Mouse (Mus musculus) thymus, postnatal 4 days (tissue): ENCODE measurements around the gene Astn2.
A peak's percentile ranks its signal among the peaks of the same experiment; 100 is the strongest.

Source experiments
- DNase-seq: peaks from one replicate; pipeline ENCODE4 v3.0.0; 2021

Astn2 gene

GRCm38 (mm10) chr4:65667030-65667610, 737.3 kb downstream of the Astn2 start:
- DNase-seq: no peak

DNA sequence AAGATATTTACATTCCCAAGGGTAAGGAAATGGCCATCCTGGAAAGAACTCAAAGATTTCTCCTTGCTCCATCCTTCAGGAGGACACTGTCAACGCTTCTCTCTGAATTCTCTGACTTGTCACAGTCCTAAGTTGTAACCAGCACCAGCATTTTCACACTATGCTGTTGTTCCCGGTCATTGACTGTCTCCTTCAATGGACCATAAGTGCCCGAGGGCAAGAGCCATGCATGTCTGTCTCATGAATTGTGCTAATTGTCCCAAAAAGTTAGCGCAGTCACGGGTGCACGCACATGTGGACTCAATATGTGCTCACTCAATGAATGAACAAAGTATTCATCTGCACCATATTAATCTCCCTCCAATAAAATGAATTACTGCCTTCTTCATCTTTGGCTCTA, 741.2 kb downstream of the Astn2 start:
- DNase-seq: no peak

- DNase-seq: peak; percentile 65
These were observed 749.7 kb downstream of the Astn2 start for GRCm38 (mm10) chr4:65654723-65655122.

DNA sequence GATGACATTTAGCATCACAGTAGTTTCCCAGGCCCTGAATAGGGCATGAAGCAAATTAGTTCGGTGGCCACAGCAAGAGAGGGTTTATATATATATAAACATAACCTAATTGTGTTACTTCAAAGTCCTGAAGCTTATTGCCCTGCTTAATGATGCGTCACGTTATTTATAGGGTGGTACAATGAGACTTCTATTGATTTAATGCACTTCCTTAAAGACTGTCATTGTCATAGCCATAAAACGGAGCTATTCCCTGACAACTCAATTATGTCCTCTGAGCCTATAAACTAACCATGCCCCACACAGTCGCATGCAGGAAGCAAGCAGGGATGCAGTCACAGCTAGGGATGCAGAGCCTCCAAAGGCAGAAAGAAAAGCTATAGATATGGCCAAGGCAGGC, 761.8 kb downstream of the Astn2 start:
- DNase-seq: no peak

DNA sequence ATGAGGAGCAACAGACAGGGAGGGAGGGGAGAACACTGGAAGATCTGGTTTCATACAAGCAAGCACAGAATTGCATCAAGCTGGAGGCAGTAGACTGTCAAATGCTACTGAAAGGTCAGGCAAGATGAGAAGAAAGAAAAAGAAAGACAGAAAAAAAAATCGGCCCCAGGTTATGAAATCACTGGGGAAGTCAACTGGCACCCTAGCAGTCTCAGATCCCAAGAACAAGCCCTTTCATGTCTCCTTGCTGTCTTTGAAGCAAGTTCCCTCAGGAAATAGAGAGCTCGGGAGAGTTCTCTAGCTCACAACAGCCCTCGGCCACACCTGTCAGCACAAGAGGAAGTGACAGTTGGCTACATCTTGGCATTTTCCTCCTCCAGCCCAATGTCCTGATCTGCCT, 766.2 kb downstream of the Astn2 start:
- no peak for DNase-seq

- DNase-seq: no peak
These were observed 784.3 kb downstream of the Astn2 start for GRCm38 (mm10) chr4:65620125-65620524.

GRCm38 (mm10) chr4:65613135-65613534, 791.3 kb downstream of the Astn2 start:
- DNase-seq: no peak

DNA sequence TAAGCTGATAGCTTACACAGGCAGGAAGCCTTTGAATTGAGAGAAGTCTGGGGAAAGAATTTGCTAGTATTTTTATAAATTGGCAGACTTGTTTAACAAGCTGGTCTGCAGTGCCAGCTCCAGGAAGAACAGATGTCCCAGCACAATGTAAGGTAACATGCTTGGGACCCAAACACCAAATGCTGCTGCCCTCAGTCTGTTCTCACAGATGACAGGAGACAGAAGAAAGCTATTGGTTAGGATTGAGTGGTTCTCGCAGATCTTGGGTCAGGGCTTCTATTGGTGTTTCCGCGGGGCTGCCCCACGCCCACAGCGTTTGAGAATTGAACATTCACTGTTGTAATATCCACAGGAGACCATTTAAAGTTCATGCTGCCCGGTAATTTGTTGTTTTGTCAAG, 793.5 kb downstream of the Astn2 start:
- DNase-seq: no peak

DNA sequence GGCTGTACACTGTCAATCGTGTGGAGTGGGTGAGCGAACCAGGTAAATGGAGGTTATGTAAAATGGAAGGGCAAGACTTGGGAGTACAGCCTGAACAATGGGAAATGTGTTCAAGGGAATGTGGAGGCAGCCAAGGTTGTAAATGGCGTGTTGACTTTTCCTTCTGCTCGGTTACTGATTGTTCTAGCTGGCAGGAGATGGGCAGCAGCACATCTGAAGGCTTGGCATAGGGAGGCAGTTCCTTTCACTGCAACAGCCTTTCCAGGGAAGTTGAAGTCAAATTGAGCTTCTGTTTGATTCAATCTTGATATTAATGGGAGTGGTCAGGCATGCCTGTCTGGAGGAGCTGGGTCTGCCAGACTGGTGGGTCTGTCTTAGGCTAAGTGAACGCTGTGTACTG, 794.1 kb downstream of the Astn2 start:
- DNase-seq: no peak

- no peak for DNase-seq
These were observed 796.3 kb downstream of the Astn2 start for GRCm38 (mm10) chr4:65608112-65608511.

- no peak for DNase-seq
These were observed 797.2 kb downstream of the Astn2 start for GRCm38 (mm10) chr4:65607184-65607631.

DNA sequence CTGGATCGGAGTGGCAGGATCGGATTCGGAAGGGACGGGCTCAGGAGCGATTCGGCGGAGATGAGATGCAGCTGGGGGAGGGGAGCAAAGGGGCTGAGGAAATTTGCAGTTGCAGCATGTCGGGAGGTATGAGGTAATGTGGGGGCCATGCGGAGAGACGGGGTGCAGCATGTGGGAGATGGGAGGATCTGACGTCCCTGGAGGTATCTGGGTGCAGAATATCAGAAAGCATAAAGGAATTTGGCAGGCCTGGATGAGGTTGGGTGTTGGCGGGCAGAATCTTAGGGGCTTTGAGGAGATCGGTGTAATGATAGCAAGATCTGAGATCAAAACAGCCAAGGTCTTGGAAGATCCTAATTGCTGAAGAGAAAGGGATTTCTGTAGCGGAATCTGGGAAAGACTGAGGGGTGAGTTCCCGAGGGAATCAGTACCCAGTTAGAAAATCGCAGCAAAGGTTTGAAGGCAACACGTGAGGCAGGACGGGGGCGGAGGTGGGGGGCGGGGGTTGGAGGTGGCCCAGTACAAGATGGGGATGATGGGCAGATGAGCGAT, 799.2 kb downstream of the Astn2 start:
- DNase-seq: no peak

- peak; percentile 100 for DNase-seq
These were observed 799.8 kb downstream of the Astn2 start, which contains the start of gene Trim32 for GRCm38 (mm10) chr4:65604504-65605150. Gene Trim32, plus strand, starts transcription at chr4:65604986.

DNA sequence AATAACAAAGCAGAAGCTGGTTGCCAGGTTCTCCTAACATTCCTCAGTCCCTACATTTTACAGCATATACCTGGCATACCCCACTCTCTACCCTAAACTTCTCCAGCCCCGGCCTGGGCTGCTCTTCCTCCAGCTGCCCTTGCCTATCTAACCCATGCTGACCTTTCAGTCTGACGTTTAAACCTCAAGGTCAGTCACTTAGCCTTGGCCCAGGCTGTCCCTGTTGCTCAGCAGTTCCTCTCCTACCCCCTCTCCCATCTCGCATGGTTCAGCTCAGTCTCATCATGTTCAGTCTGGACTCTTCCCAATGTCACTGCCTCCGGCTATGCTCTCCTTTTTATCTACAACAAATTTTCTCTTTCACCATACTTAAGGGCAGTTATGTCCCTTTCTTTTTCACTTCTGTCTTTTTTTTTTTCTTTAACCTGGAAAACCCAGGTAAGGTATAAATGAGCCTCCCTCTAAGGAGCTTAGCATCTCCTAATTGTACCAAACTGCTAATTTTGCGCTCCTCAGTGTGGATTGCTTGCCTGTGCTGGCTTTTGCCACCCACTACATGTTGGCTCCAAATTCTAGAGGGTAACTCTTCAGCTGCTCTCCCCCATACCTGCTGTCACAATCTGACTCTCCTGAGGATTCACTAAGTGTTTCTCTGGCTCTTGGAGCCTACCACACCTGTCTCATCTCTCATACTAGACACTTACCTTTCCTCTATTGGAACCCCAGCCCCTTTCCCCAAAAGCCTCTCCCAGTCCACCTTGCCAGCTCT, 809.6 kb downstream of the Astn2 start:
- no peak for DNase-seq

- DNase-seq: no peak
These were observed 814.6 kb downstream of the Astn2 start for GRCm38 (mm10) chr4:65589780-65590179.

- no peak for DNase-seq
These were observed 817.5 kb downstream of the Astn2 start for GRCm38 (mm10) chr4:65586947-65587346.

DNA sequence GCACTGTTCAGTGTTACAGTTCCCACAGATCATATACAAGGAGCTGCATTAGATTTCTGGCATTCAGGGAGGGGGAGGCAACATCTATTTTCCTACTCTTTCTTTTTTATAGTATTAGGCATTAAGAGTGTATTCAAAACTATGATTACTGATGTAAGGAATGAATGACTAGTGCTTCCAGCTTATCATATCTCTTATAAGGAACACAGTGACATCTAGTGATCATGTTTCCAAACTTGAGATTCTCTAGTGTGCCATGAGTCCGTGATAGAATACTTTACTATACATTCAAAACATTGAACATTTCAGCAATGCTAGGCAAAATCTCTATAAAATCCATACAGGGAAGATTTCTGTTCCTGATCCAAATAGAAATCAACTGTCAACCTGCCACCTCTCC, 824.2 kb downstream of the Astn2 start:
- no peak for DNase-seq

DNA sequence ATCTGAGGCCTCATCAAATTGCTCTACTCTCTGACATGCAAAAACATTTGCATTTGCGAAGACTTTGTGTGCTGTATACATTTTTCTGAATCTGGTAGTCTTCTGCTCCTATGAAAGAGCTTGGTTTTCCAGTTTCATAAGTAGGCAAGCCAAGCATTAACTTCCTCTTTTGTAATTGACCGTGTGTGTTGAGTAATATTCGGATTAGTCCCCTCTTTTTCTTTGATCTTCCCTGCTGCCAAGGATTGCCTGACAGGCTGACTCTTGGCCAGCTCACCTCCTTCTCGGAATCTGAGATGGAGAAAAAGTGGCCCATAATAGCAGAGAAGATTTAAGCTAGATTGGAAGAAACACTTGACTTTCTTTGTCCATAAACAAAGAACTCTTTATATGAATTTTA, 838.9 kb downstream of the Astn2 start:
- DNase-seq: no peak

DNA sequence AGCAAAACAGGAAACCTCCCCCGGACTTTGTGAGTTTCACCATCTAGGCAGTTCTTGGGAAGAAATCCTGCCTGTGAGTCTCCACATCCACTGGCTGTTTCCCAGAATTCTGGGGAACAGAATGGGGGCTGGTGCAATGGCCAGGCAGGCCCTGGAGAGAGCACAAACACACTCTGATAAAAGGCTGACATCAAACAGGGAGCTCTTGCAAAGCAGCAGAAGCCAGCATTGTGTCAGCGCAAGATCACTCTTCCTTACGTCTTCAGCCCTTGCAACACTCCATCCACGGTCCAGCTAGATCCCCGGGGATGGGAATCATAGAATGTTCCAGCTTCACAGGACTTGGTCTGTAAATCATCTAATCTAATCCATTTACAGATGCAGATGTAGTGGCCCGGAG, 855.9 kb downstream of the Astn2 start:
- no peak for DNase-seq

GRCm38 (mm10) chr4:65545582-65545981, 858.8 kb downstream of the Astn2 start:
- no peak for DNase-seq

GRCm38 (mm10) chr4:65532071-65532736, 872.2 kb downstream of the Astn2 start:
- DNase-seq: no peak

DNA sequence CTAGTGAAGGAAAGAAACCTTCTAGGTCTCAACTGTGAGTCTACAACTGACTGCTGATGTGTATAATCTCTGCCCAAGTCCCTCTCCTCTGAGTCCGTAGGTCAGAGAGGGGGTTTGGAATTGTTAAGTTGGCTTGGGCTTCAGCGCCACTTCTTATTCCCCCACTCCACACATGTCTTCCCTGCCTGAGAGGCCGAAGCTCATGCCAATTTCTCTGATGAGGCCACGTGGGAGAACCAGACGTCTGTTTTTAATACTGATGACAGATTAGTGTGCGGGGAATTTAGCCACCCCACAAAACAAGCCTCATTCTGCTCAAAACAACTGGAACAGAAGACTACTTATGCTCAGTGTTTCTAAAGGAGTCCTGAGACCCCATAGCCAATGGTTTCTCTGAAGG, 872.8 kb downstream of the Astn2 start:
- DNase-seq: no peak

GRCm38 (mm10) chr4:65530901-65531300, 873.5 kb downstream of the Astn2 start:
- no peak for DNase-seq
